Mouse (Mus musculus) neural tube, embryonic 12.5 days (tissue): Measurements from ENCODE around the gene Elp1. TPM values are rescaled to one million over a fixed set of nuclear protein-coding genes. Genes with fewer than 3 reads are reported as not detected.

Source experiments
- ATAC-seq: fragments of 200-750 bp; cut with Nextera tagmentation; 2 replicates; pipeline ENCODE4 v1.8.0; 2017; ENCODE audit warnings: low read depth, mild to moderate bottlenecking, moderate TSS enrichment, moderate library complexity; ENCODE audit not compliant: low FRiP score
- H3K27ac ChIP-seq: fragments of 300-500 bp; sonication (generic); 2 replicates; pipeline ENCODE4 v1.5.1; 2016
- H3K27me3 ChIP-seq: fragments of 300-500 bp; sonication (generic); replicated peaks from 2 replicates; pipeline ENCODE4 v1.6.1; 2016; ENCODE audit warnings: mild to moderate bottlenecking
- H3K36me3 ChIP-seq: fragments of 300-500 bp; sonication (generic); 2 replicates; pipeline ENCODE4 v1.6.1; 2016; ENCODE audit warnings: mild to moderate bottlenecking
- H3K4me1 ChIP-seq: fragments of 300-500 bp; sonication (generic); 2 replicates; pipeline ENCODE4 v1.6.1; 2016
- H3K4me2 ChIP-seq: fragments of 300-500 bp; sonication (generic); replicated peaks from 2 replicates; pipeline ENCODE4 v1.6.1; 2016; ENCODE audit warnings: mild to moderate bottlenecking
- H3K4me3 ChIP-seq: fragments of 300-500 bp; sonication (generic); 2 replicates; pipeline ENCODE4 v1.5.1; 2016
- H3K9ac ChIP-seq: fragments of 300-500 bp; sonication (generic); 2 replicates; pipeline ENCODE4 v1.6.1; 2016; ENCODE audit warnings: mild to moderate bottlenecking
- H3K9me3 ChIP-seq: fragments of 300-500 bp; sonication (generic); 2 replicates; pipeline ENCODE4 v1.6.1; 2016; ENCODE audit warnings: mild to moderate bottlenecking
- WGBS: fragments of 180-500 bp; shearing (Covaris S2); methylation state at CpG from one replicate; pipeline ENCODE4 v1.1.7; 2016; 5-methylcytosine and 5-hydroxymethylcytosine counted together
- polyA plus RNA-seq: library from polyadenylated mRNA; unstranded; fragments of >200 nt; fragmentation: Nextera tagmentation; extraction: Ambion mirVana; gene quantifications from 2 replicates; pipeline ENCODE4 v1.2.1, GENCODE M21; 2016

Elp1 gene
- polyA plus RNA-seq, 1 experiment from 2014 or later, result 77.4 TPM

DNA sequence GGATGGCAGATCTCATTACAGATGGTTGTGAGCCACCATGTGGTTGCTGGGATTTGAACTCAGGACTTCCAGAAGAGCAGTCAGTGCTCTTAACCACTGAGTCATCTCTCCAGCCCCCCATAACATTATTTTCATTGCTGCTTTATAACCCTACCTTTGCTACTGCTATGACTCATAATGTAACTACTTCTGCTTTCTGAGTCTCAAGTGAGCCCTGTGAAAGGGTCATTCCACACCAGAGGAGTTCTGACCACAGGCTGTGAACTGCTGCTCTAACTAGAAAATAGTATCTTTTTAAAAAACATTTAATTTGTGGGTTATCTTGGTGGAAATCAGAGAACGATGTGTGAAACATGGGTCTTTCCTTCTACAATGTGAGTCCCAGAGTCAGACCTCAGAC lies 44.4 kb downstream of the Elp1 start:
- 98% methylated on average over 1 of the region's 1 CpGs for WGBS
- H3K4me3 ChIP-seq, result no peak overlapping the region
- H3K4me1 ChIP-seq, result no peaks in the 10 kb centered on the region
- no peak for ATAC-seq
- H3K4me2 ChIP-seq, result no peak overlapping the region
- no peak overlapping the region for H3K9ac ChIP-seq
- H3K27ac ChIP-seq, result no peak overlapping the region
- peaks cover 89% of the 10 kb centered on the region for H3K36me3 ChIP-seq
- H3K9me3 ChIP-seq, result no peaks in the 10 kb centered on the region
- no peaks in the 10 kb centered on the region for H3K27me3 ChIP-seq

DNA sequence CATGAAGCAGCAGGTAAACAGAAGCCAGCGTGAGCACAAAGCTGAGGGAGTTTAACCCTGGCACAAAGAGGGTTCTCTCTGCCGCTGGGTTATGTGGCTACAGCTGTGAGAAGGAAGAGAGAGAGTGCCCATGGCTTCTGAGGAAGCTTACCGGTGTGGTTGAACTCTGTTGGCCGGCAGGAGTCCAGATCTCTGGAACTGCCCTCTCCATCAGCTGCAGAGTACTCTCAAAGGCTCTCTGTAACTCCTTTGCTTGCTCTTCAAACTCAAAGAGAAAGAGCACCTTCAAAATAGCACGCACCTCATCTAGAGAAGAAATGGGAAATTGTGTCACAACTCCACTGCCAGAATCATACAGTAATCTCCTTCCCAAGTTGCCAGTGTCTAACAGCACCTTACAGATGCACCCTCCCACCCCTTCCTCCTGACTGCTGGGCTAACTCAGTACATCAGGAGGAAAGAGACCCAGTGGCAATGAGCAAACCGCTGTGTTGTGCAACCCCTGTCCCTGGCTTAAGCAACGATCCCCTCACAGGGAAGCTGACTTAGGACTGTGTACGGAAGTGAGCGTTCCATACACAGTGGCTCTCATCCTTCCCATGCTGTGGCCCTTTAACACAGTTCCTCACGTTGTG lies 45.0 kb downstream of the Elp1 start:
- H3K9me3 ChIP-seq, result no peaks in the 10 kb centered on the region
- no peaks in the 10 kb centered on the region for H3K4me1 ChIP-seq
- H3K9ac ChIP-seq, result no peak overlapping the region
- ATAC-seq, result no peak
- no peak overlapping the region for H3K4me2 ChIP-seq
- no peak overlapping the region for H3K4me3 ChIP-seq
- WGBS, result 94% methylated on average over 10 of the region's 10 CpGs
- no peak overlapping the region for H3K27ac ChIP-seq
- H3K27me3 ChIP-seq, result no peaks in the 10 kb centered on the region
- H3K36me3 ChIP-seq, result peaks cover 86% of the 10 kb centered on the region

DNA sequence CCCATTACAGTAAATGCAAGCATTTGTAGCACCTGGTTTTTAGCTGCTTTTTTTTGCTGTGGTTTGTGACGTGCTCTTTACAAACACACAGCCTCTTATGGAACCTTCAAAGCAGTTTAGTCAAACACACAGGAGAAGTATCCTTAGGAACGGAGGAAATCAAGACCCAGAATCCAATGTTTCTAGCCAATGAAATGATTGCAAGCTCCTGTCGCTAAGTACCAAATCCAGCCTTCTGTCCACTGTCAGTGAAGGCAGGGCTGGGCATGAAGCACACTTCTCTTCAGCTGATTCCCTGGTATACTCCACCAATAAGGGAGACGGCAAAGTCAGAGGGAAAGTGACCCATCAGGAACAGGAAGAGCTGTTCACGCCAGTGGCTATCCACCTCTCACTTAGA lies 46.1 kb downstream of the Elp1 start:
- no peaks in the 10 kb centered on the region for H3K4me1 ChIP-seq
- peaks cover 87% of the 10 kb centered on the region for H3K36me3 ChIP-seq

DNA sequence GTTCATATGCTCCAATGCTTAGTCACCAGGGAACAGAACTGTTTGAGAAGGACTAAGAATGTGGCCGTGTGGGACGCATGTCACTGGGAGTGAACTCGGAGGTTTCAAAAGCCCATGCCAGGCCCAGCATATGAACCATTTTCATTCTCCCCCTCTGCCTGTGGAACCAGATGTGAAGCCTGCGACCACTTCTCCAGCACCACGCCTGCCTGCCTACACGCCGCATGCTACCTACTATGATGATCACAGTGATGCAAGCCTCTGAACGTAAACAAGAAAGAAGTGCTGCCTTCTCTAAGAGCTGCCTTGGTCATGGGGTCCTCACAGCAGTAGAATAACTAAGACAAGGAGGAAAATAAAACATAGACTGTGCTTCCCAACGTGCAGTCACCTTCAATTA lies 54.7 kb downstream of the Elp1 start:
- H3K36me3 ChIP-seq, result peaks cover 72% of the 10 kb centered on the region
- no peak for ATAC-seq

More for the DNA sequence above, 46.1 kb downstream of the Elp1 start:
- 94% methylated on average over 5 of the region's 5 CpGs for WGBS
- ATAC-seq, result no peak
- Histone ChIP-seq H3K4me2 (no peak overlapping the region), H3K27me3 (no peaks in the 10 kb centered on the region), H3K27ac (no peak overlapping the region), H3K4me3 (no peak overlapping the region), H3K9me3 (no peaks in the 10 kb centered on the region), H3K9ac (no peak overlapping the region)

DNA sequence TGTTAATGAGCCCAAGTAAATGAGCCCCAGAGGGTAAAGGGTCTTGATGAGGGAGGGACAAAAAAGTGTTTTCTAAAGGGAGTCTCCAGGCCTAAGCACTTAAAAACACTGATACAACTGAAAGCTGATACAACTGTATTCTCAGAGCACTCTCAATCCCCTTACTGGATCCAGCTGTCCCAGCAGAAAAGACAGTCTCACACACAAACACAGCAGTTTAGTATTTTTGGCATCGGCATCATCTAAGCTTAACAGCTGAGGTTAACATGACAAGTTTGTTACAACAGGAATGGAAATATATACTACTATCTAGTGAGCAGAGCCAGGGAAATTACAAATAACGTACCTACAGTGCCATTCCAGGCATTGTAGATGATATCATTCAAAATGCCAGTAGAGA lies 55.8 kb downstream of the Elp1 start:
- H3K9ac ChIP-seq, result no peak overlapping the region
- 95% methylated on average over 2 of the region's 2 CpGs for WGBS
- H3K4me1 ChIP-seq, result no peaks in the 10 kb centered on the region
- ATAC-seq, result no peak
- no peak overlapping the region for H3K4me3 ChIP-seq
- H3K9me3 ChIP-seq, result no peaks in the 10 kb centered on the region
- no peaks in the 10 kb centered on the region for H3K27me3 ChIP-seq
- peaks cover 64% of the 10 kb centered on the region for H3K36me3 ChIP-seq
- H3K4me2 ChIP-seq, result no peak overlapping the region
- no peak overlapping the region for H3K27ac ChIP-seq

More for the DNA sequence above, 54.7 kb downstream of the Elp1 start:
- H3K9me3 ChIP-seq, result no peaks in the 10 kb centered on the region
- no peak overlapping the region for H3K4me3 ChIP-seq
- no peaks in the 10 kb centered on the region for H3K27me3 ChIP-seq
- no peak overlapping the region for H3K4me2 ChIP-seq
- no peaks in the 10 kb centered on the region for H3K4me1 ChIP-seq
- no peak overlapping the region for H3K27ac ChIP-seq
- WGBS, result 95% methylated on average over 9 of the region's 9 CpGs
- H3K9ac ChIP-seq, result no peak overlapping the region

DNA sequence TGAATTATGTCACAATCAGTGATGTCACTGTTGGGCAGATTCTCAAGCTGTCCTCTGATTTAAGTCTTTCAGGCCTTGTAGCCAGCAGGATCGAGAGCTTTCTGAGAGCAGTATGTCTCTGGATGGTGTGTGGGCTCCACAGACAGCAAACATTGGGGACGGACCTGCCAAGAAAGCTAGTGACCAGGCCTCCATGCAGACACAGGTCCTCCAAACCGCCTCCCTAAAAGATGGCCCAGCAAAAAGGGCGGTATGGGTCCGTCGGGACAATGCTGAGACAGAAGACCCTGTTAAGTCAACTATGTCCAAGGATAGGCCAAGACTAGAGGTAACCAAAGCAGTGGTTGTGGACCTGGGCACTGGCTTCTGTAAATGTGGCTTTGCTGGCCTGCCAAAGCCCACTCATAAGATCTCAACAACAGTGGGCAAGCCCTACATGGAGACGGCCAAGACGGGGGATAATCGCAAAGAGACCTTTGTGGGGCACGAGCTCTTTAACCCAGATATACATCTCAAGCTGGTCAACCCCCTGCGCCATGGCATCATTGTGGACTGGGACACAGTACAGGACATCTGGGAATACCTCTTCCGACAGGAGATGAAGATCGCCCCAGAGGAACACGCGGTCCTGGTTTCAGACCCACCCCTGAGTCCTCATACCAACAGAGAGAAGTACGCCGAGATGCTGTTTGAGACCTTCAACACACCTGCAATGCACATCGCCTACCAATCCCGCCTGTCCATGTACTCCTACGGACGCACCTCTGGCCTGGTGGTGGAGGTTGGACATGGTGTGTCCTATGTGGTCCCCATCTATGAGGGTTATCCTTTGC lies 58.6 kb downstream of the Elp1 start, which contains the start of gene Actl7a:
Gene Actl7a, plus strand, starts transcription at position 51 of the 833 bp plus-strand sequence.
- H3K36me3 ChIP-seq, result peaks cover 45% of the 10 kb centered on the region
- no peaks in the 10 kb centered on the region for H3K27me3 ChIP-seq
- no peaks in the 10 kb centered on the region for H3K9me3 ChIP-seq
- no peak within 1 kb of the TSS for H3K27ac ChIP-seq
- no peak within 1 kb of the TSS for H3K9ac ChIP-seq
- H3K4me1 ChIP-seq, result no peaks in the 10 kb centered on the region
- H3K4me3 ChIP-seq, result no peak within 1 kb of the TSS
- WGBS, result 96% methylated on average over 21 of the region's 21 CpGs
- no peak for ATAC-seq
- H3K4me2 ChIP-seq, result no peak within 1 kb of the TSS

DNA sequence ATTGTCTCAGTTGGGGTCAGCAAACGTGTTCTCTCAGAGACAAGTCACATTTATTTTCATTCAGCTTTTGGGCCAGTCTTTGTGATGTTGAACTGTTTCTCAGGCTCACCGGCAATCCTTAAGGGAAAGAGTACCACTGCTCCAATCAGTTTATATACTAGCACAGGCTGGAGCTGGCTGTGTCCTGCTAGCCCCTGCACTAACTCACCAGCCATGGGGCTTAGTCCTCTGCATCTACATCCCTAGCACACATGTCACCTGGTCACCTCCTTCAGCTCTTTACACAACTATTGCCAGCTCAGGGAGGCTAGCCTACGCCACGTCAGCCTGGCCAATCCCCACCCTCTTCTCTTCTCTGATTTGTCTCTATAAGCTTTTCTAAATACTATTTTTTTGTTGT lies 59.4 kb downstream of the Elp1 start:
- no peak overlapping the region for H3K27ac ChIP-seq
- no peak overlapping the region for H3K4me3 ChIP-seq
- ATAC-seq, result no peak
- no peaks in the 10 kb centered on the region for H3K27me3 ChIP-seq
- peaks cover 39% of the 10 kb centered on the region for H3K36me3 ChIP-seq
- H3K9me3 ChIP-seq, result no peaks in the 10 kb centered on the region
- H3K4me1 ChIP-seq, result no peaks in the 10 kb centered on the region
- H3K9ac ChIP-seq, result no peak overlapping the region
- H3K4me2 ChIP-seq, result no peak overlapping the region
- 86% methylated on average over 4 of the region's 4 CpGs for WGBS

DNA sequence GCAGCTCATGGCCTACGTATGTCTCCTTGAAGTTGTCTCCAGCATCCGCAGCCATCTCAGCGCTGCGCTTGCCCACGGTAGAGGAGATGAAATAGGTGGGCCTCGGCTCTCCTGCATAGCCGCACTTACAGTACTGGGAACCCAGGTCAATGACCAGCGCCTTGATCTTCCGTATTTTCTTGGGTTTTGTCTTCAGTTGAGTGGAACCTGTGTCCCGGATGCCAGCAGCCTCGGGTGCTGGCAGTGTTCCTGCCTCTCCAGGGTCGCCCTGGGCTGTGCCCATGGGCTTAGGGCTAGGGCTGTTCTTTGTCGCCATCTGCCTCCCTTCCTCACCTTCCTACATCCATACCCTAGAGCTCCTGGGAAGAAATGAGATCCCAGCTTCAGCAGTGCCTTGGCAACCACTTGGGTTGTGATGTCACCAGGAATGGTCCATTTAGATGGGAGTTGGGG lies 61.1 kb downstream of the Elp1 start, which contains the start of gene Actl7b:
Gene Actl7b, minus strand, starts transcription at position 403 of the 453 bp plus-strand sequence.
- Histone ChIP-seq H3K9ac (no peak within 1 kb of the TSS), H3K4me3 (no peak within 1 kb of the TSS), H3K4me1 (no peaks in the 10 kb centered on the region), H3K36me3 (peaks cover 24% of the 10 kb centered on the region), H3K27ac (no peak within 1 kb of the TSS), H3K27me3 (no peaks in the 10 kb centered on the region), H3K4me2 (no peak within 1 kb of the TSS), H3K9me3 (no peaks in the 10 kb centered on the region)
- no peak for ATAC-seq
- WGBS, result 95% methylated on average over 13 of the region's 13 CpGs

DNA sequence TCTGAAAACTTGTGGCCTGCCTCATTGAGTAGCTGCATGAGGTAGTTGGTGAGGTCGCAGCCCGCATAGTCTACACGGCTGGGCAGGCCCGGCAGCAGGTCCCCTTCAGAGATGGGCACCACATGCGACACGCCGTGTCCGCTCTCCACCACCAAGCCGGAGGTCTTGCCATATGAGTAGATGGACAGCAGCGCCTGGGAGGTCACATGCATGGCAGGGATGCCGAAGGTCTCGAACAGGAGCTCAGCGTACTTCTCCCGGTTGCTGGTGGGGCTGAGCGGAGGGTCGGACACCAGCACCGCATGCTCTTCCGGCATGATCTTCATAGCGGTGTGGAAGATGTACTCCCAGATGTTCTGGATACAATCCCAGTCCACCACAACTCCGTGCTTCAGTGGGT lies 61.5 kb downstream of the Elp1 start:
- 97% methylated on average over 20 of the region's 20 CpGs for WGBS
- Histone ChIP-seq H3K36me3 (peaks cover 19% of the 10 kb centered on the region), H3K27me3 (no peaks in the 10 kb centered on the region), H3K9me3 (no peaks in the 10 kb centered on the region), H3K4me2 (no peak overlapping the region), H3K9ac (no peak overlapping the region), H3K27ac (no peak overlapping the region), H3K4me1 (no peaks in the 10 kb centered on the region), H3K4me3 (no peak overlapping the region)
- no peak for ATAC-seq

DNA sequence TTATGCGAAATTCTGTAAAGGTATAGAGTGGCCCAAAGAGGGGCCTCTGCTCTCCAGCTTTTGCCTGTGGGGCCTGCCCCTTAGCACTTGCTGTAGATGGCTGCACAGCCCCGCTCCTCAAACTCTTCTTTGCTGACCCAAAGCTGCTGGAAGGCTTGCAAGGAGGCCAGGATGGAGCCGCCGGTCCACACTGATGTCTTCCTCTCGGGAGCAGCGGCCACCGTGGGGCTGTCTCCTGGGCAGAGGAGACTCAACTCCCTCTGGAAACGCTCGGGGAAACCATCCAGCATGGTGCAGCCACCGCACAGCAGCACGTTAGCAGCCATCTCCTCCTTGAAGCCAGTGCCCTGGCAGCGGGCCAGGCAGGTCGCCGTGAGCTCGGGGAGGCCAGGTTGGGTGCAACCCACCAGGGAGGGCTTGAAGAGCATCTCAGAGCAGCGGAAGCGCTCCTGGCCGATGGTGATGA lies 62.1 kb downstream of the Elp1 start, which contains the start of gene Gm26657:
Gene Gm26657, plus strand, starts transcription at position 51 of the 466 bp plus-strand sequence.
- no peaks in the 10 kb centered on the region for H3K27me3 ChIP-seq
- H3K4me1 ChIP-seq, result no peaks in the 10 kb centered on the region
- no peaks in the 10 kb centered on the region for H3K9me3 ChIP-seq
- peaks cover 15% of the 10 kb centered on the region for H3K36me3 ChIP-seq
- ATAC-seq, result no peak
- no peak within 1 kb of the TSS for H3K4me3 ChIP-seq
- H3K4me2 ChIP-seq, result no peak within 1 kb of the TSS
- 89% methylated on average over 18 of the region's 18 CpGs for WGBS
- no peak within 1 kb of the TSS for H3K9ac ChIP-seq
- no peak within 1 kb of the TSS for H3K27ac ChIP-seq

DNA sequence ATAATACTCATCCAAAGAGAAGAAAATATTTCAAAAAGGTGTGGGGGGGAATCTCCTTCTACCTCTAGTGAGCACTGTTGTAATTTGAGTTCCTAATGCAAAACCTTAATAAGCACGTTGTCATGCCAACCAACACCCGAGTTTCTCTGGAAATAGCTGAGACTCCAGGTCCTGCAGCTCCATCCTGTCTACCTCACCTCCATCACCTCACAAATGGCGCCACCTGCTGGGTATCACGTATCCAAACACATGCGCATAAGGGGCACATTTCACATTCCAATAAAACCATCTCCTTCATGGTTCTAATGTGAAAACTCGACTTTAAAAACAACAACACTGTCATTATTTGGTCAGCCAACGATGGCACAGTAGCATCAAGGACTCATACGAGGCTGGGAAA lies 76.3 kb downstream of the Elp1 start:
- Histone ChIP-seq H3K36me3 (no peaks in the 10 kb centered on the region), H3K9ac (no peak overlapping the region), H3K27me3 (no peaks in the 10 kb centered on the region), H3K4me2 (no peak overlapping the region), H3K9me3 (0 out of 2 replicates have a peak, but pooled peaks cover 3% of the 10 kb centered on the region), H3K4me1 (no peaks in the 10 kb centered on the region), H3K4me3 (no peak overlapping the region), H3K27ac (no peak overlapping the region)
- ATAC-seq, result no peak
- 60% methylated on average over 8 of the region's 8 CpGs for WGBS

DNA sequence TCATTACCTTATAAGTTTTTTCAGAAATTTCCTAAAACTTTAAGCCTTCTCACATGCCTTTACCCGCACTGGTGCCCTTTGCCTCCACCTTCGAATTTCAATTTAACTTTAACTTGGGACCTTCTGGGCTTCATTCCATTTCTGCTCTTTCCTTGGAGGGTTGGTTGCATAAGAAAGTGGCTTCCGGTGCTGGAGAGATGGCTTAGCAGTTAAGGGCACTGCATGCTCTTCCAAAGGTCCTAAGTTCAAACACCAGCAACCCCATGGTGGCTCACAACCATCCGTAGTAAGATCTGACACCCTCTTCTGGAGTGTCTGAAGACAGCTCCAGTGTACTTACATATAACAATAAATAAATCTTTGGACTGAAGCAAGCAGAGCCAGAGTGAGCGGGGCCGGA lies 78.9 kb downstream of the Elp1 start:
- no peak overlapping the region for H3K27ac ChIP-seq
- no peaks in the 10 kb centered on the region for H3K27me3 ChIP-seq
- 93% methylated on average over 6 of the region's 6 CpGs for WGBS
- H3K4me3 ChIP-seq, result no peak overlapping the region
- H3K4me1 ChIP-seq, result no peaks in the 10 kb centered on the region
- H3K36me3 ChIP-seq, result no peaks in the 10 kb centered on the region
- H3K9ac ChIP-seq, result no peak overlapping the region
- no peak for ATAC-seq
- 0 out of 2 replicates have a peak, but pooled peaks cover 3% of the 10 kb centered on the region for H3K9me3 ChIP-seq
- no peak overlapping the region for H3K4me2 ChIP-seq
